Comparison of ENCODE assay signal across 19 mouse cellular contexts in the genomic region with DNA sequence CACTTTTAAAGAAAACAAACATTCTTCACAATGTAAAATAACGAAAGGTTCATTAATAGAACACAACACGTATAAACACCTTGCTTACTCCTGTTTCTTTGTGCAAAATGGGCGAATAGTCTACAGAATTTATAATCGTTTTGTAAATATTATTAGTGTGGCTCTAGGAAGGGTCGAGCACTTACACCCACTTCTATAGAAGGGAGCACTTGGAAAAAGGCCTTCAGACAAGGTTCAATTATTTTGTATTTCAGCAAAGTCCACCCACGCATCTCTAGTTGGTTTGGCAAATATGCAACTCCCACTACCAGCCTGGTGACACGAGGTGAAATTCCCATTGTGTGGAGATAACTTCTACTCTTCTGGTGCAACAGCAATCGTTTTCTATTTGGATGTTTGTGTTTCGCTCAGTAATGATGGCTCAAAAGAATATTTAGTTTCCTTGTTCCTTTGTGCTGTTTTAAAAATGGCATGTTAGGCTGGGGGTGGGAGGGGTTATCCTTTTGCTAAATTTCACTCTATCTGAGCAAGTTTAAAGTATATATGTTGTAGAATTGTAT. TPM values are rescaled to one million over a fixed set of nuclear protein-coding genes. Genes with fewer than 3 reads are reported as not detected.
DNase-seq lines count a peak whose midpoint lies in the region; ATAC-seq lines count a peak whose summit lies in the region.
"Had no signal": no experiment of that assay in that cellular context is flagged by ENCODE, and none has a peak within 500 bp of the region (broad histone marks: within the 10 kb centered on the region; RNA-seq: fewer than 3 reads in every experiment).

No protein-coding gene starts in this region.

- H3K9me3 ChIP-seq in kidney, embryonic 15.5 days (replicated peaks): no peaks in the 10 kb centered on the region
- H3K9me3 ChIP-seq in hindbrain, embryonic 10.5 days: no peaks in the 10 kb centered on the region
- no peaks in the 10 kb centered on the region for H3K9me3 ChIP-seq in limb, embryonic 11.5 days (ENCODE audit: control insufficient read depth, low read length)
- H3K9me3 ChIP-seq: embryonic facial prominence, embryonic 12.5 days; heart, embryonic 15.5 days; midbrain, embryonic 13.5 days; stomach, embryonic 15.5 days had no signal

- 0 out of 2 replicates have a peak overlapping the region, but pooled peaks have one; percentile 78 for H3K27ac ChIP-seq in kidney, embryonic 15.5 days
- H3K27ac ChIP-seq in hindbrain, embryonic 10.5 days: peak overlapping the region; percentile 83
- no peak overlapping the region for H3K27ac ChIP-seq in limb, embryonic 11.5 days (replicated peaks; ENCODE audit: low read depth, low read length)
- H3K27ac ChIP-seq: embryonic facial prominence, embryonic 12.5 days; heart, embryonic 15.5 days; midbrain, embryonic 13.5 days; stomach, embryonic 15.5 days had no signal

- no peak for ATAC-seq in kidney, embryonic 15.5 days (replicated peaks; ENCODE audit: low FRiP score)
- no peak for ATAC-seq in limb, embryonic 11.5 days (ENCODE audit: insufficient number of reproducible peaks, low FRiP score, low TSS enrichment, low read depth)
- ATAC-seq: liver, postnatal 0 days; midbrain, embryonic 13.5 days had no signal

- H3K27me3 ChIP-seq in kidney, embryonic 15.5 days: peaks cover 46% of the 10 kb centered on the region
- peaks cover 100% of the 10 kb centered on the region for H3K27me3 ChIP-seq in hindbrain, embryonic 10.5 days (ENCODE audit: insufficient read depth, poor library complexity, severe bottlenecking)
- peaks cover 75% of the 10 kb centered on the region for H3K27me3 ChIP-seq in limb, embryonic 11.5 days (ENCODE audit: control insufficient read depth, insufficient read depth, low read length)

- H3K4me3 ChIP-seq in kidney, embryonic 15.5 days (replicated peaks): 0 out of 2 replicates have a peak overlapping the region, but pooled peaks have one; percentile 4
- H3K4me3 ChIP-seq in hindbrain, embryonic 10.5 days: peak overlapping the region; percentile 48
- no peak overlapping the region for H3K4me3 ChIP-seq in limb, embryonic 11.5 days (ENCODE audit: low read depth, low read length)

- H3K4me2 ChIP-seq in kidney, embryonic 15.5 days: peak overlapping the region; percentile 73
- no peak overlapping the region for H3K4me2 ChIP-seq in limb, embryonic 11.5 days (ENCODE audit: low read depth, severe bottlenecking)

- WGBS in kidney, embryonic 15.5 days: 38% methylated on average over 9 of the region's 9 CpGs
- 4% methylated on average over 9 of the region's 9 CpGs for WGBS in hindbrain, embryonic 10.5 days
- WGBS in limb, embryonic 11.5 days: 20% methylated on average over 9 of the region's 9 CpGs

- H3K36me3 ChIP-seq in kidney, embryonic 15.5 days: no peaks in the 10 kb centered on the region
- H3K36me3 ChIP-seq in hindbrain, embryonic 10.5 days: no peaks in the 10 kb centered on the region
- no peaks in the 10 kb centered on the region for H3K36me3 ChIP-seq in limb, embryonic 11.5 days (ENCODE audit: control insufficient read depth, insufficient read depth, low read length)
- H3K36me3 ChIP-seq: embryonic facial prominence, embryonic 12.5 days; heart, embryonic 15.5 days; midbrain, embryonic 13.5 days; stomach, embryonic 15.5 days had no signal

- no peak for DNase-seq in kidney, adult 11 months
- peak; percentile 56 for DNase-seq in embryo, embryonic 10.5 days (ENCODE audit: low spot score)
- DNase-seq in hindbrain, embryonic 10.5 days (ENCODE audit: low spot score): peak; percentile 17
- DNase-seq in limb, embryonic 11.5 days (ENCODE audit: low spot score): peak; percentile 39
- no peak for DNase-seq in cerebellum, adult 11-12 months
- no peak for DNase-seq in adrenal gland, postnatal 36 days
- no peak for DNase-seq in liver
- DNase-seq: cerebellum, adult 9-10 months; heart, adult 11 months; layer of hippocampus, postnatal 36 days; liver, postnatal 0 days; right cerebral cortex, adult 18-20 months had no signal

- H3K4me1 ChIP-seq in kidney, embryonic 15.5 days: peaks cover 72% of the 10 kb centered on the region
- peaks cover 48% of the 10 kb centered on the region for H3K4me1 ChIP-seq in hindbrain, embryonic 10.5 days (replicated peaks)
- H3K4me1 ChIP-seq in limb, embryonic 11.5 days (ENCODE audit: control insufficient read depth, insufficient read depth, low read length): peaks cover 24% of the 10 kb centered on the region

- H3K9ac ChIP-seq in kidney, embryonic 15.5 days: no peak overlapping the region
- H3K9ac ChIP-seq in limb, embryonic 11.5 days (ENCODE audit: low read length): no peak overlapping the region
- H3K9ac ChIP-seq: embryonic facial prominence, embryonic 12.5 days; heart, embryonic 15.5 days; liver, postnatal 0 days; midbrain, embryonic 13.5 days; stomach, embryonic 15.5 days had no signal

RNA-seq across cellular contexts. Expression of gene Hoxd1, which starts 14.3 kb away (rescaled TPM):
- 1.2 and 1.5 TPM in 2 replicates for polyA plus RNA-seq in kidney, embryonic 15.5 days (2015; fragmentation: Nextera tagmentation; extraction: Ambion mirVana)
- 0.14 and 0.60 TPM in 2 replicates for polyA plus RNA-seq in hindbrain, embryonic 10.5 days (2016; fragmentation: Nextera tagmentation; extraction: Ambion mirVana)
- 0.17 and 0.30 TPM in 2 replicates for polyA plus RNA-seq in limb, embryonic 11.5 days (2014; fragmentation: Nextera tagmentation; extraction: Ambion mirVana)
- not detected for total RNA-seq in adrenal gland, postnatal 36 days (2021)
- total RNA-seq: adrenal gland, adult 18-20 months had no signal
- polyA plus RNA-seq: heart, embryonic 15.5 days; large intestine, adult 2 months; liver, postnatal 0 days had no signal

RNA-seq across cellular contexts. Expression of gene Gm28230, which starts 22.0 kb away (rescaled TPM):
- polyA plus RNA-seq in kidney, embryonic 15.5 days (2015; fragmentation: Nextera tagmentation; extraction: Ambion mirVana): 1.7 and 2.3 TPM in 2 replicates
- not detected in 2 replicates for polyA plus RNA-seq in hindbrain, embryonic 10.5 days (2016; fragmentation: Nextera tagmentation; extraction: Ambion mirVana)
- 0.45 and 0.55 TPM in 2 replicates for polyA plus RNA-seq in limb, embryonic 11.5 days (2014; fragmentation: Nextera tagmentation; extraction: Ambion mirVana)
- total RNA-seq in adrenal gland, postnatal 36 days (2021): 1 to 10 TPM; 1.6 to 2.0 TPM
- total RNA-seq: layer of hippocampus, postnatal 36 days had no signal
- polyA plus RNA-seq: embryonic facial prominence, embryonic 12.5 days; heart, embryonic 15.5 days; liver, postnatal 0 days; midbrain, embryonic 13.5 days; stomach, embryonic 15.5 days had no signal

RNA-seq across cellular contexts. Expression of gene Hoxd4, which starts 36.8 kb away (rescaled TPM):
- polyA plus RNA-seq in kidney, embryonic 15.5 days (2015; fragmentation: Nextera tagmentation; extraction: Ambion mirVana): 5.6 and 5.8 TPM in 2 replicates
- 0.14 and 2.6 TPM in 2 replicates for polyA plus RNA-seq in hindbrain, embryonic 10.5 days (2016; fragmentation: Nextera tagmentation; extraction: Ambion mirVana)
- 0.84 and 1.9 TPM in 2 replicates for polyA plus RNA-seq in limb, embryonic 11.5 days (2014; fragmentation: Nextera tagmentation; extraction: Ambion mirVana)
- 10 to 100 TPM; 13.6 to 15.5 TPM for total RNA-seq in adrenal gland, postnatal 36 days (2021)
- total RNA-seq: layer of hippocampus, postnatal 36 days had no signal
- polyA plus RNA-seq: liver, postnatal 0 days; midbrain, embryonic 13.5 days had no signal

RNA-seq across cellular contexts. Expression of gene Hoxd3, which starts 36.8 kb away (rescaled TPM):
- polyA plus RNA-seq in kidney, embryonic 15.5 days (2015; fragmentation: Nextera tagmentation; extraction: Ambion mirVana): 15.2 and 15.9 TPM in 2 replicates
- polyA plus RNA-seq in hindbrain, embryonic 10.5 days (2016; fragmentation: Nextera tagmentation; extraction: Ambion mirVana): 15.5 and 55.9 TPM in 2 replicates
- 1.2 and 1.4 TPM in 2 replicates for polyA plus RNA-seq in limb, embryonic 11.5 days (2014; fragmentation: Nextera tagmentation; extraction: Ambion mirVana)
- total RNA-seq in adrenal gland, postnatal 36 days (2021): under 1 TPM; 0.17 to 0.36 TPM
- total RNA-seq: layer of hippocampus, postnatal 36 days had no signal
- polyA plus RNA-seq: liver, postnatal 0 days had no signal

RNA-seq across cellular contexts. Expression of gene Hoxd8, which starts 44.1 kb away (rescaled TPM):
- polyA plus RNA-seq in kidney, embryonic 15.5 days (2015; fragmentation: Nextera tagmentation; extraction: Ambion mirVana): 36.4 and 40.8 TPM in 2 replicates
- polyA plus RNA-seq in hindbrain, embryonic 10.5 days (2016; fragmentation: Nextera tagmentation; extraction: Ambion mirVana): not detected in 2 replicates
- 11.6 and 13.1 TPM in 2 replicates for polyA plus RNA-seq in limb, embryonic 11.5 days (2014; fragmentation: Nextera tagmentation; extraction: Ambion mirVana)
- total RNA-seq in adrenal gland, postnatal 36 days (2021): 10 to 100 TPM; 23.9 to 35.9 TPM
- total RNA-seq: layer of hippocampus, postnatal 36 days had no signal
- polyA plus RNA-seq: liver, postnatal 0 days; midbrain, embryonic 13.5 days had no signal

Comparison
In these comparisons a context has a peak if more than half of its experiments do, and no peak if none do; other contexts are left out.
1. DNase-seq: peak in embryo, embryonic 10.5 days (single experiment), hindbrain, embryonic 10.5 days (single experiment) and limb, embryonic 11.5 days (single experiment); none in kidney, adult 11 months (single experiment), cerebellum, adult 11-12 months (single experiment), adrenal gland, postnatal 36 days (0 of 2) and liver (single experiment).